9 mouse cellular contexts compared by ENCODE assay signal in genomic region chr5:121201739-121202138, GRCm38 (mm10). TPM values are rescaled to one million over a fixed set of nuclear protein-coding genes. Genes with fewer than 3 reads are reported as not detected.
A peak's percentile ranks its signal among the peaks of the same experiment; 100 is the strongest.
DNase-seq lines count a peak whose midpoint lies in the region; ATAC-seq lines count a peak whose summit lies in the region.
"Had no signal": no experiment of that assay in that cellular context is flagged by ENCODE, and none has a peak within 500 bp of the region (broad histone marks: within the 10 kb centered on the region; RNA-seq: fewer than 3 reads in every experiment).

No protein-coding gene starts in this region.

- WGBS in forebrain, embryonic 14.5 days, result 45% methylated on average over 3 of the region's 3 CpGs
- WGBS in forebrain, embryonic 15.5 days, result 59% methylated on average over 3 of the region's 3 CpGs
- WGBS in midbrain, embryonic 14.5 days, result 56% methylated on average over 3 of the region's 3 CpGs
- WGBS in midbrain, embryonic 16.5 days, result 44% methylated on average over 3 of the region's 3 CpGs

- peaks cover 13% of the 10 kb centered on the region for H3K36me3 ChIP-seq in forebrain, embryonic 14.5 days (ENCODE audit: control insufficient read depth, insufficient read depth, low read length)
- peaks cover 13% of the 10 kb centered on the region for H3K36me3 ChIP-seq in forebrain, embryonic 15.5 days
- peaks cover 13% of the 10 kb centered on the region for H3K36me3 ChIP-seq in midbrain, embryonic 14.5 days (ENCODE audit: control insufficient read depth, insufficient read depth, low read length)
- H3K36me3 ChIP-seq in midbrain, embryonic 16.5 days (ENCODE audit: control insufficient read depth, insufficient read depth, low read length), result peaks cover 5% of the 10 kb centered on the region; the same call in 1 of the 2 replicates
- H3K36me3 ChIP-seq in splenic B cell, adult 2 months (ENCODE audit: control insufficient read depth, insufficient read depth, low read length, poor library complexity, severe bottlenecking), result peaks cover 8% of the 10 kb centered on the region

- ATAC-seq in forebrain, embryonic 14.5 days, result no peak
- no peak for ATAC-seq in forebrain, embryonic 15.5 days (replicated peaks)
- ATAC-seq in midbrain, embryonic 14.5 days (ENCODE audit: low FRiP score, low TSS enrichment), result no peak
- ATAC-seq in midbrain, embryonic 16.5 days, result no peak

- no peak overlapping the region for H3K9ac ChIP-seq in forebrain, embryonic 14.5 days (ENCODE audit: low read length)
- H3K9ac ChIP-seq in forebrain, embryonic 15.5 days (replicated peaks), result no peak overlapping the region
- no peak overlapping the region for H3K9ac ChIP-seq in midbrain, embryonic 14.5 days (replicated peaks; ENCODE audit: low read length)
- no peak overlapping the region for H3K9ac ChIP-seq in midbrain, embryonic 16.5 days (ENCODE audit: low read depth, low read length)

- H3K27me3 ChIP-seq in forebrain, embryonic 14.5 days (replicated peaks; ENCODE audit: control insufficient read depth, insufficient read depth, low read length), result no peaks in the 10 kb centered on the region
- no peaks in the 10 kb centered on the region for H3K27me3 ChIP-seq in forebrain, embryonic 15.5 days
- H3K27me3 ChIP-seq in midbrain, embryonic 14.5 days (ENCODE audit: control insufficient read depth, insufficient read depth, low read length), result no peaks in the 10 kb centered on the region
- no peaks in the 10 kb centered on the region for H3K27me3 ChIP-seq in midbrain, embryonic 16.5 days (ENCODE audit: control insufficient read depth, insufficient read depth, low read depth, low read length)
- no peaks in the 10 kb centered on the region for H3K27me3 ChIP-seq in splenic B cell, adult 2 months (ENCODE audit: control insufficient read depth, insufficient read depth, low read length, poor library complexity, severe bottlenecking)

- no peak overlapping the region for H3K27ac ChIP-seq in forebrain, embryonic 14.5 days (ENCODE audit: low read depth, low read length)
- no peak overlapping the region for H3K27ac ChIP-seq in forebrain, embryonic 15.5 days (replicated peaks)
- H3K27ac ChIP-seq in midbrain, embryonic 14.5 days (replicated peaks; ENCODE audit: low read depth, low read length), result no peak overlapping the region
- H3K27ac ChIP-seq in midbrain, embryonic 16.5 days (ENCODE audit: low read length), result no peak overlapping the region

- no peak overlapping the region for H3K4me2 ChIP-seq in forebrain, embryonic 14.5 days (ENCODE audit: low read length)
- H3K4me2 ChIP-seq in forebrain, embryonic 15.5 days (replicated peaks), result no peak overlapping the region
- H3K4me2 ChIP-seq in midbrain, embryonic 14.5 days (ENCODE audit: low read length), result no peak overlapping the region
- H3K4me2 ChIP-seq in midbrain, embryonic 16.5 days (ENCODE audit: low read length), result no peak overlapping the region

- H3K4me3 ChIP-seq in forebrain, embryonic 14.5 days (ENCODE audit: low read depth, low read length), result no peak overlapping the region
- no peak overlapping the region for H3K4me3 ChIP-seq in forebrain, embryonic 15.5 days
- H3K4me3 ChIP-seq in midbrain, embryonic 14.5 days (replicated peaks; ENCODE audit: low read depth, low read length), result no peak overlapping the region
- H3K4me3 ChIP-seq in midbrain, embryonic 16.5 days (ENCODE audit: low read depth, low read length), result no peak overlapping the region

- DNase-seq in forebrain, embryonic 14.5 days (ENCODE audit: low spot score), result peak; percentile 71
- DNase-seq in midbrain, embryonic 14.5 days, result peak; percentile 80
- peak; percentile 46 for DNase-seq in fibroblast of lung, adult 2 months (ENCODE audit: low read depth)
- DNase-seq in splenic B cell, adult 2 months (ENCODE audit: low read depth, low spot score), result peak; percentile 92
- no peak for DNase-seq in heart, adult 18-20 months
- DNase-seq in right cerebral cortex, adult 18-20 months, result no peak
- DNase-seq: gastrocnemius, postnatal 36 days had no signal

- no peaks in the 10 kb centered on the region for H3K9me3 ChIP-seq in forebrain, embryonic 14.5 days (replicated peaks; ENCODE audit: control insufficient read depth, low read length)
- H3K9me3 ChIP-seq in forebrain, embryonic 15.5 days, result no peaks in the 10 kb centered on the region
- no peaks in the 10 kb centered on the region for H3K9me3 ChIP-seq in midbrain, embryonic 14.5 days (ENCODE audit: control insufficient read depth, low read length)
- H3K9me3 ChIP-seq in midbrain, embryonic 16.5 days (replicated peaks; ENCODE audit: control insufficient read depth, low read length, poor library complexity, severe bottlenecking), result no peaks in the 10 kb centered on the region

- H3K4me1 ChIP-seq in forebrain, embryonic 14.5 days (ENCODE audit: control insufficient read depth, insufficient read depth, low read length), result peaks cover 8% of the 10 kb centered on the region
- H3K4me1 ChIP-seq in forebrain, embryonic 15.5 days, result peaks cover 19% of the 10 kb centered on the region
- peaks cover 6% of the 10 kb centered on the region; the same call in 1 of the 2 replicates for H3K4me1 ChIP-seq in midbrain, embryonic 14.5 days (ENCODE audit: control insufficient read depth, insufficient read depth, low read length)
- peaks cover 12% of the 10 kb centered on the region for H3K4me1 ChIP-seq in midbrain, embryonic 16.5 days (ENCODE audit: control insufficient read depth, insufficient read depth, low read length)

RNA-seq across cellular contexts. Expression of gene Rpl6, which starts 2.5 kb away (rescaled TPM):
- polyA plus RNA-seq in forebrain, embryonic 14.5 days (2014; fragmentation: Nextera tagmentation; extraction: Ambion mirVana), result 455 and 505 TPM in 2 replicates
- polyA plus RNA-seq in forebrain, embryonic 15.5 days (2015; fragmentation: Nextera tagmentation; extraction: Ambion mirVana), result 398 and 410 TPM in 2 replicates
- 432 and 438 TPM in 2 replicates for polyA plus RNA-seq in midbrain, embryonic 14.5 days (2014; fragmentation: Nextera tagmentation; extraction: Ambion mirVana)
- 345 and 352 TPM in 2 replicates for polyA plus RNA-seq in midbrain, embryonic 16.5 days (2015; fragmentation: Nextera tagmentation; extraction: Ambion mirVana)
- 100 to 1,000 TPM; 479 to 585 TPM for total RNA-seq in heart, adult 18-20 months (2021)

RNA-seq across cellular contexts. Expression of gene Ptpn11, which starts 10.5 kb away (rescaled TPM):
- polyA plus RNA-seq in forebrain, embryonic 14.5 days (2014; fragmentation: Nextera tagmentation; extraction: Ambion mirVana), result 32.1 and 33.8 TPM in 2 replicates
- 25.9 and 26.1 TPM in 2 replicates for polyA plus RNA-seq in forebrain, embryonic 15.5 days (2015; fragmentation: Nextera tagmentation; extraction: Ambion mirVana)
- 29.7 and 32.7 TPM in 2 replicates for polyA plus RNA-seq in midbrain, embryonic 14.5 days (2014; fragmentation: Nextera tagmentation; extraction: Ambion mirVana)
- polyA plus RNA-seq in midbrain, embryonic 16.5 days (2015; fragmentation: Nextera tagmentation; extraction: Ambion mirVana), result 18.4 and 21.4 TPM in 2 replicates
- total RNA-seq in heart, adult 18-20 months (2021), result 100 to 1,000 TPM; 172 to 174 TPM

RNA-seq across cellular contexts. Expression of gene Hectd4, which starts 18.3 kb away (rescaled TPM):
- polyA plus RNA-seq in forebrain, embryonic 14.5 days (2014; fragmentation: Nextera tagmentation; extraction: Ambion mirVana), result 15.8 and 22.0 TPM in 2 replicates
- 18.1 and 20.8 TPM in 2 replicates for polyA plus RNA-seq in forebrain, embryonic 15.5 days (2015; fragmentation: Nextera tagmentation; extraction: Ambion mirVana)
- polyA plus RNA-seq in midbrain, embryonic 14.5 days (2014; fragmentation: Nextera tagmentation; extraction: Ambion mirVana), result 32.1 and 35.4 TPM in 2 replicates
- 22.6 and 22.9 TPM in 2 replicates for polyA plus RNA-seq in midbrain, embryonic 16.5 days (2015; fragmentation: Nextera tagmentation; extraction: Ambion mirVana)
- 10 to 100 TPM; 23.2 to 23.4 TPM for total RNA-seq in heart, adult 18-20 months (2021)

Comparison
In these comparisons a context has a peak if more than half of its experiments do, and no peak if none do; other contexts are left out.
1. DNase-seq: peak in forebrain, embryonic 14.5 days (single experiment), midbrain, embryonic 14.5 days (single experiment), fibroblast of lung, adult 2 months (single experiment) and splenic B cell, adult 2 months (single experiment); none in heart, adult 18-20 months (0 of 2) and right cerebral cortex, adult 18-20 months (single experiment).